Mouse (Mus musculus) small intestine, adult 2 months (tissue): Measurements from ENCODE around the gene Parva.

Source experiments
- CTCF ChIP-seq: fragments of 200-500 bp; IDR thresholded peaks from 2 replicates; pipeline ENCODE4 v1.5.1; 2012; ENCODE audit warnings: low read depth, mild to moderate bottlenecking, control low read depth, inconsistent platforms, low read length, moderate library complexity, mixed read lengths; ENCODE audit not compliant: insufficient replicate concordance, insufficient read length; ENCODE audit errors: extremely low read depth
- POLR2A ChIP-seq: fragments of 200-500 bp; IDR thresholded peaks from 2 replicates; pipeline ENCODE4 v1.6.1; 2012; ENCODE audit warnings: low read depth, mild to moderate bottlenecking, control low read depth, inconsistent platforms, low read length, moderate library complexity

GRCm38 (mm10) chr7:112472024-112472707 is 44.9 kb downstream of the Parva start:
- no peak for TF ChIP-seq CTCF
- no peak for TF ChIP-seq POLR2A
